Mouse (Mus musculus): ENCODE measurements around the gene Ndufa6. TPM values are rescaled to one million over a fixed set of nuclear protein-coding genes. Genes with fewer than 3 reads are reported as not detected.
A peak's percentile ranks its signal among the peaks of the same experiment; 100 is the strongest.
"Not testable (repeated sequence)": the region's sequence is repeated elsewhere in the genome, so short reads cannot be mapped to it uniquely, and the experiment has no call there.

The Ndufa6 gene
- polyA plus RNA-seq (2015; fragmentation: Nextera tagmentation; extraction: Ambion mirVana) = 793 and 923 TPM in 2 replicates

DNA sequence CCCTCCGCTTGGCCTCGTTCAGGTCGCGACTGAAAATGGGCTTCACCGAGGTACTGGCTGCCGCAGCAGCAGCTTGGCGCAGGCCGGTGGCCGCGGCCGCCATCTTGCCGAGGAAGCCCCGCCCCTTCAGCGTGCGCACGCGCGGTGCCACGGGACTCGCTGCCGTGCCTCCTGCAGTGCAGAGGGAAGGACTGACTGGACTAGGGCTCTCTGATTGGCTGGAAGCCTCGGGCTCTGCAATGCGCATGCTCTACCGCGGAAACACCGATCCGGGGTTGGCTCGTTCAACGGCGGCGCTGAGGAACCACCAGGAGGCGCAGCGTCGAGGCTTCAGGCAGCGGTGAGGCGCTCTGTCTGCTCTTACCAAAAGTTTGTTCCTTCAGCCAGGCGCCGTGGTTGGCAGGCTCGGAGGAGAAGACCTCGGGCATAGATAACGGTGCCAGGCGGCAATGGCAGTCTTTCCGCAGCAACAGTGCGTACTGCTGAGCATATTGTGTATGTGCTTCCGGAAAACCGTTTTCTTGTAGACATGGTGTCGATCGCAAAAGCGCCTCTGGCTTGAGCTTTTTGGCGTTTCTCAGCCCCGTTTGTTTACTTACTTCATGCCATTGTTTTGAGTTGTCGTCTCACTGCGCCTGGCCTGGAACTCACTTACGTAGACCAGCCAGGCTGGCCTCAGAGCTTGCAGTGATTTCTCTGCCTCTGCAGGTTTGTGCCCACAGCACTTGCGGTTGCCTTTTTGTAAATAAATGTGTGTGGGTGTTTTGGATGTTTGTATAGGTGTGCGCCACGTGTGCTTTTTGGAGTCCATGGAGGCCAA is at the start of gene Ndufa6:
Ndufa6 (minus strand) TSS at position 197 of the 820 bp plus-strand sequence.
- peak within 1 kb of the TSS; percentile 85 for H3K4me2 ChIP-seq (ENCODE audit: low read length)
- no peaks in the 10 kb centered on the region for H3K9me3 ChIP-seq (replicated peaks; ENCODE audit: low read length)
- no peaks in the 10 kb centered on the region for H3K27me3 ChIP-seq (ENCODE audit: insufficient read depth, low read length)
- ATAC-seq (replicated peaks; ENCODE audit: low FRiP score, low read depth) (peak; percentile 97), DNase-seq (ENCODE audit: low spot score) (peak; percentile 99)
- WGBS = 2% methylated on average over 57 of the region's 57 CpGs
- peak within 1 kb of the TSS; percentile 98 for H3K9ac ChIP-seq (ENCODE audit: low read depth, low read length)
- H3K36me3 ChIP-seq (ENCODE audit: insufficient read depth, low read length) = peaks cover 18% of the 10 kb centered on the region
- peak within 1 kb of the TSS; percentile 86 for H3K27ac ChIP-seq
- peaks cover 17% of the 10 kb centered on the region for H3K4me1 ChIP-seq (replicated peaks; ENCODE audit: insufficient read depth, low read length)
- H3K4me3 ChIP-seq (replicated peaks; ENCODE audit: low read depth, low read length) = peak within 1 kb of the TSS; percentile 97
- peak; percentile 99 for TF ChIP-seq CTCF (IDR thresholded peaks at IDR 0.05; ENCODE audit: low read depth)

- H3K27ac ChIP-seq = no peak overlapping the region
- no peaks in the 10 kb centered on the region for H3K9me3 ChIP-seq (replicated peaks; ENCODE audit: low read length)
- no peak overlapping the region for H3K9ac ChIP-seq (ENCODE audit: low read depth, low read length)
- no peaks in the 10 kb centered on the region for H3K27me3 ChIP-seq (ENCODE audit: insufficient read depth, low read length)
- DNase-seq (ENCODE audit: low spot score) = no peak
- H3K4me1 ChIP-seq (replicated peaks; ENCODE audit: insufficient read depth, low read length) = no peaks in the 10 kb centered on the region
- H3K4me2 ChIP-seq (ENCODE audit: low read length) = no peak overlapping the region
- no peak overlapping the region for H3K4me3 ChIP-seq (replicated peaks; ENCODE audit: low read depth, low read length)
- WGBS = 91% methylated on average over 9 of the region's 9 CpGs
- no peaks in the 10 kb centered on the region for H3K36me3 ChIP-seq (ENCODE audit: insufficient read depth, low read length)
- no peak for TF ChIP-seq CTCF (IDR thresholded peaks at IDR 0.05; ENCODE audit: low read depth)
- ATAC-seq (replicated peaks; ENCODE audit: low FRiP score, low read depth) = no peak
Measured at GRCm38 (mm10) chr15:82403606-82404005, 49.5 kb upstream of the Ndufa6 start.

GRCm38 (mm10) chr15:82402741-82403140 is 48.6 kb upstream of the Ndufa6 start:
- WGBS = 81% methylated on average over 6 of the region's 6 CpGs
- Histone ChIP-seq H3K36me3 (ENCODE audit: insufficient read depth, low read length) (no peaks in the 10 kb centered on the region), H3K27ac (no peak overlapping the region), H3K4me2 (ENCODE audit: low read length) (no peak overlapping the region), H3K9me3 (replicated peaks; ENCODE audit: low read length) (no peaks in the 10 kb centered on the region), H3K4me3 (replicated peaks; ENCODE audit: low read depth, low read length) (no peak overlapping the region), H3K9ac (ENCODE audit: low read depth, low read length) (no peak overlapping the region), H3K4me1 (replicated peaks; ENCODE audit: insufficient read depth, low read length) (no peaks in the 10 kb centered on the region), H3K27me3 (ENCODE audit: insufficient read depth, low read length) (no peaks in the 10 kb centered on the region)
- TF ChIP-seq CTCF (IDR thresholded peaks at IDR 0.05; ENCODE audit: low read depth) = no peak
- ATAC-seq (replicated peaks; ENCODE audit: low FRiP score, low read depth) = no peak
- no peak for DNase-seq (ENCODE audit: low spot score)

DNA sequence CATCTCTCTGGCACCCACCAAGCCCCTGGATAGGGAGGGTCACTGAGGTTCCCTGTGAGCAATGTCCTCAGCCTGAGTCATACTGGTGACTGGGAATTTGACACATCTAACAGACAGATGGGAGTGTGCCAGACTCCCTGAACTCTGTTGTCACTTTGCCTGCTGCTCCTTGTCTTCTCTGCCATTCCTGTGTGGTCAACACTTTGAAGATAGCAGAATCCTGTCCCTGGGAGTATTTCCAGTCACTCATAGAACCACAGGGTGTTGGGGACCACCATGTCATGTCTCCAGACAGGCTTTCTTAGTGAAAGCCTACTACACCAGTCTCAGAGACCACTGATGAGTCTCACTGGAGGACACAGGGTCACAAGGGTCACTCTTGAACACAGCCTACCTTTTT is 48.0 kb upstream of the Ndufa6 start:
- ATAC-seq (replicated peaks; ENCODE audit: low FRiP score, low read depth) (no peak), DNase-seq (ENCODE audit: low spot score) (no peak)
- Histone ChIP-seq H3K4me3 (replicated peaks; ENCODE audit: low read depth, low read length) (no peak overlapping the region), H3K4me1 (replicated peaks; ENCODE audit: insufficient read depth, low read length) (no peaks in the 10 kb centered on the region), H3K27me3 (ENCODE audit: insufficient read depth, low read length) (no peaks in the 10 kb centered on the region), H3K9ac (ENCODE audit: low read depth, low read length) (no peak overlapping the region), H3K36me3 (ENCODE audit: insufficient read depth, low read length) (no peaks in the 10 kb centered on the region), H3K27ac (no peak overlapping the region), H3K9me3 (replicated peaks; ENCODE audit: low read length) (no peaks in the 10 kb centered on the region), H3K4me2 (ENCODE audit: low read length) (no peak overlapping the region)
- TF ChIP-seq CTCF (IDR thresholded peaks at IDR 0.05; ENCODE audit: low read depth) = no peak

GRCm38 (mm10) chr15:82401516-82401915 is 47.4 kb upstream of the Ndufa6 start:
- 59% methylated on average over 2 of the region's 2 CpGs for WGBS
- ATAC-seq (replicated peaks; ENCODE audit: low FRiP score, low read depth) = no peak
- no peak overlapping the region for H3K27ac ChIP-seq
- no peak overlapping the region for H3K4me3 ChIP-seq (replicated peaks; ENCODE audit: low read depth, low read length)
- H3K4me2 ChIP-seq (ENCODE audit: low read length) = no peak overlapping the region
- DNase-seq (ENCODE audit: low spot score) = no peak
- H3K4me1 ChIP-seq (replicated peaks; ENCODE audit: insufficient read depth, low read length) = no peaks in the 10 kb centered on the region
- H3K27me3 ChIP-seq (ENCODE audit: insufficient read depth, low read length) = no peaks in the 10 kb centered on the region
- no peak for TF ChIP-seq CTCF (IDR thresholded peaks at IDR 0.05; ENCODE audit: low read depth)
- H3K36me3 ChIP-seq (ENCODE audit: insufficient read depth, low read length) = no peaks in the 10 kb centered on the region
- H3K9me3 ChIP-seq (replicated peaks; ENCODE audit: low read length) = no peaks in the 10 kb centered on the region
- H3K9ac ChIP-seq (ENCODE audit: low read depth, low read length) = no peak overlapping the region

- 88% methylated on average over 3 of the region's 3 CpGs for WGBS
- DNase-seq (ENCODE audit: low spot score); ATAC-seq (replicated peaks; ENCODE audit: low FRiP score, low read depth); H3K27ac ChIP-seq; H3K36me3 ChIP-seq (ENCODE audit: insufficient read depth, low read length); H3K27me3 ChIP-seq (ENCODE audit: insufficient read depth, low read length); H3K4me1 ChIP-seq (replicated peaks; ENCODE audit: insufficient read depth, low read length); H3K4me3 ChIP-seq (replicated peaks; ENCODE audit: low read depth, low read length); H3K4me2 ChIP-seq (ENCODE audit: low read length); H3K9ac ChIP-seq (ENCODE audit: low read depth, low read length); H3K9me3 ChIP-seq (replicated peaks; ENCODE audit: low read length): not testable (repeated sequence)
Measured at GRCm38 (mm10) chr15:82395955-82396354, 41.8 kb upstream of the Ndufa6 start.

GRCm38 (mm10) chr15:82393922-82394321 is 39.8 kb upstream of the Ndufa6 start, which contains the start of gene Cyp2d11:
TSS of gene Cyp2d11 (minus strand) at chr15:82394022.
- not testable (repeated sequence) for H3K36me3 ChIP-seq (ENCODE audit: insufficient read depth, low read length); H3K27ac ChIP-seq; DNase-seq (ENCODE audit: low spot score); ATAC-seq (replicated peaks; ENCODE audit: low FRiP score, low read depth); H3K9me3 ChIP-seq (replicated peaks; ENCODE audit: low read length); H3K4me1 ChIP-seq (replicated peaks; ENCODE audit: insufficient read depth, low read length); H3K9ac ChIP-seq (ENCODE audit: low read depth, low read length); H3K4me2 ChIP-seq (ENCODE audit: low read length); H3K27me3 ChIP-seq (ENCODE audit: insufficient read depth, low read length); H3K4me3 ChIP-seq (replicated peaks; ENCODE audit: low read depth, low read length)
- WGBS = 85% methylated on average over 2 of the region's 2 CpGs

DNA sequence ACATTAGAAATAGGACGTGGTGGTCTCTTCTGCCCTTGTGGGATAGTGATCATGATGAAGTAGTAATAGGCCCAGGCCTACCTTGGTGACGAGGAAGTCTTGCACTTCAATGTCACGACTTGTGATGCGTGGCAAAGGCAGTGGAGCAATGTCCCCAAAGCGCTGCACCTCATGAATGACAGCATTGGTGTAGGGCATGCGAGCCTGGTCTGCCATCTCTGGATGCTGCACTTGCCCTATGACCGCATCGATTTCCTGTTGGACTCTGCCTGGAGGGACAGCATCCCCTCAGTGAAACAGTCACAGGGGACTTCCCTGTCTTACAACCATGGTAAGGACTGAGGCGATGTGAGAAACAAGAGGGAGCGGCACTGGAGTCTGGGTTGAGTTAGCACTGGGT is 35.8 kb upstream of the Ndufa6 start:
- H3K4me1 ChIP-seq (replicated peaks; ENCODE audit: insufficient read depth, low read length); H3K27ac ChIP-seq; H3K4me3 ChIP-seq (replicated peaks; ENCODE audit: low read depth, low read length); H3K36me3 ChIP-seq (ENCODE audit: insufficient read depth, low read length); H3K9me3 ChIP-seq (replicated peaks; ENCODE audit: low read length); ATAC-seq (replicated peaks; ENCODE audit: low FRiP score, low read depth); H3K9ac ChIP-seq (ENCODE audit: low read depth, low read length); H3K27me3 ChIP-seq (ENCODE audit: insufficient read depth, low read length); H3K4me2 ChIP-seq (ENCODE audit: low read length); DNase-seq (ENCODE audit: low spot score): not testable (repeated sequence)
- 88% methylated on average over 10 of the region's 10 CpGs for WGBS

Data from kidney, postnatal 0 days (tissue).